Comparison of ENCODE assay signal across 12 mouse cellular contexts in the genomic region with DNA sequence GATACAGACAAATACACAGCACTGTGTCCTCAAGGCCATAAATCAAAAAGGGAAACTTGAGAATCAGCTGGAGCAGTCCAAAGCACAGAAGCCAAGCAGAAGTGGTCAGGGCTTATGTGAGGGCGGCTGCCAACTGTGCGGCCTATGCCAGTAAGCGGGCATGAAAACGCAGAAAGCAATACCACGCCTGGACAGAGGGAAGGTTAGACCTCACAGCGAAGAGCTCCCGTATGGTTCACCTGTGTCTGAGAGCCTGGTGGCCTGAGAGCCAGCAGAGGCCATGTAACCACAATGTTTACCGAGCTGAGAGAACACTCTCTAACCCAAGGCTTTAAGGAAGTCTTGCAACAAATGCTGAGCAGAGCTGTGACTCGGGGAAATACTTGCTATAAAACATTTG.
DNase-seq lines count a peak whose midpoint lies in the region; ATAC-seq and TF ChIP-seq lines count a peak whose summit lies in the region.
"Had no signal": no experiment of that assay in that cellular context is flagged by ENCODE, and none has a peak within 500 bp of the region (broad histone marks: within the 10 kb centered on the region; RNA-seq: fewer than 3 reads in every experiment).

No protein-coding gene starts in this region.

- peaks cover 23% of the 10 kb centered on the region for H3K36me3 ChIP-seq in lung, postnatal 0 days (ENCODE audit: insufficient read depth, low read length)
- peaks cover 4% of the 10 kb centered on the region; the same call in 1 of the 2 replicates for H3K36me3 ChIP-seq in stomach, embryonic 16.5 days (ENCODE audit: control insufficient read depth, insufficient read depth, low read length)

- no peaks in the 10 kb centered on the region for H3K9me3 ChIP-seq in lung, postnatal 0 days (ENCODE audit: low read length)
- no peaks in the 10 kb centered on the region for H3K9me3 ChIP-seq in stomach, embryonic 16.5 days (replicated peaks; ENCODE audit: control insufficient read depth, low read length)
- H3K9me3 ChIP-seq: forebrain, embryonic 10.5 days had no signal

- H3K27me3 ChIP-seq in lung, postnatal 0 days (replicated peaks; ENCODE audit: insufficient read depth, low read length), result no peaks in the 10 kb centered on the region
- no peaks in the 10 kb centered on the region for H3K27me3 ChIP-seq in stomach, embryonic 16.5 days (ENCODE audit: control insufficient read depth, insufficient read depth, low read length)

- WGBS in lung, postnatal 0 days, result 56% methylated on average over 9 of the region's 9 CpGs
- WGBS in lung, adult 2 months, result 45% methylated on average over 9 of the region's 9 CpGs
- WGBS in stomach, embryonic 16.5 days, result 68% methylated on average over 9 of the region's 9 CpGs

- DNase-seq in adrenal gland, adult (ENCODE audit: inconsistent age in 2 of 2, low spot score in 1 of 2), result peak; percentile 59 to 85
- DNase-seq in adrenal gland, postnatal 4 days (ENCODE audit: low spot score in 2 of 2), result no peak
- DNase-seq in lung, postnatal 0 days (ENCODE audit: low spot score), result peak; percentile 64
- DNase-seq in lung, adult 2 months, result no peak
- DNase-seq in gastrocnemius, postnatal 14 days, result peak; percentile 68
- no peak for DNase-seq in embryo, embryonic 11 days
- DNase-seq: kidney, adult 8-10 months; thymus, postnatal 14 days had no signal

- no peak overlapping the region for H3K9ac ChIP-seq in lung, postnatal 0 days (replicated peaks; ENCODE audit: low read depth)
- H3K9ac ChIP-seq in stomach, embryonic 16.5 days (ENCODE audit: low read length), result no peak overlapping the region

- H3K27ac ChIP-seq in lung, postnatal 0 days (ENCODE audit: low read length), result no peak overlapping the region
- H3K27ac ChIP-seq in stomach, embryonic 16.5 days (ENCODE audit: low read length), result no peak overlapping the region
- H3K27ac ChIP-seq: forebrain, embryonic 10.5 days; left cerebral cortex, adult 2 months had no signal

- no peak for TF ChIP-seq POLR2A in lung, adult 2 months (IDR thresholded peaks at IDR 0.05; ENCODE audit: borderline replicate concordance, extremely low read depth, low read depth, low read length)

- no peak overlapping the region for H3K4me3 ChIP-seq in lung, postnatal 0 days (ENCODE audit: low read depth, low read length)
- H3K4me3 ChIP-seq in lung, adult 2 months (replicated peaks; ENCODE audit: extremely low read depth, low read depth, low read length), result no peak overlapping the region
- no peak overlapping the region for H3K4me3 ChIP-seq in stomach, embryonic 16.5 days (replicated peaks; ENCODE audit: low read length)
- H3K4me3 ChIP-seq: forebrain, embryonic 10.5 days; left cerebral cortex, adult 2 months had no signal

- TF ChIP-seq EP300 in lung, postnatal 0 days (IDR thresholded peaks at IDR 0.05), result no peak

- peak; percentile 58 for ATAC-seq in lung, postnatal 0 days
- peak; percentile 14; the same call in 1 of the 2 replicates for ATAC-seq in stomach, embryonic 16.5 days (ENCODE audit: insufficient read depth, low FRiP score)
- ATAC-seq in erythroid progenitor cell, adult 5-6 weeks (replicated peaks; ENCODE audit: low FRiP score, poor library complexity, severe bottlenecking), result no peak

- no peak for TF ChIP-seq CTCF in lung, postnatal 0 days (IDR thresholded peaks at IDR 0.05)
- no peak for TF ChIP-seq CTCF in lung, adult 2 months (IDR thresholded peaks at IDR 0.05; ENCODE audit: insufficient read depth, low read length)

- intact Hi-C loops in gastrocnemius, postnatal 14 days (cut with DNase I; ENCODE audit: low total_unique reads), result no loop called here

- no peaks in the 10 kb centered on the region; the same call in 1 of the 2 replicates for H3K4me1 ChIP-seq in lung, postnatal 0 days (ENCODE audit: insufficient read depth, low read depth, low read length)
- H3K4me1 ChIP-seq in lung, adult 2 months (ENCODE audit: control insufficient read depth, insufficient read depth, low read length), result peaks cover 55% of the 10 kb centered on the region
- peaks cover 34% of the 10 kb centered on the region for H3K4me1 ChIP-seq in stomach, embryonic 16.5 days (ENCODE audit: control insufficient read depth, insufficient read depth, low read length)

- H3K4me2 ChIP-seq in lung, postnatal 0 days (replicated peaks; ENCODE audit: low read depth, low read length), result no peak overlapping the region
- no peak overlapping the region for H3K4me2 ChIP-seq in stomach, embryonic 16.5 days (ENCODE audit: low read depth, low read length)

Comparison
In these comparisons a context has a peak if more than half of its experiments do, and no peak if none do; other contexts are left out.
1. DNase-seq: peak in adrenal gland, adult (2 of 2), lung, postnatal 0 days (single experiment) and gastrocnemius, postnatal 14 days (single experiment); none in adrenal gland, postnatal 4 days (0 of 2), lung, adult 2 months (single experiment) and embryo, embryonic 11 days (single experiment).